Mouse (Mus musculus) retina, adult 2 months (tissue): ENCODE data around the gene Epha5.

Source experiments
- DNase-seq: peaks from one replicate; pipeline ENCODE4 v3.0.0-alpha.2; 2012; ENCODE audit warnings: low read depth, low spot score

Epha5 gene

GRCm38 (mm10) chr5:84417062-84417879 is at the start of gene Epha5:
Epha5 (minus strand) TSS chr5:84417382.
- DNase-seq, result peak; percentile 36

GRCm38 (mm10) chr5:84456216-84456615 is 39.0 kb upstream of the Epha5 start:
- DNase-seq, result no peak

- DNase-seq, result no peak
Measured at GRCm38 (mm10) chr5:84454641-84455040, 37.5 kb upstream of the Epha5 start.

GRCm38 (mm10) chr5:84453839-84454238 is 36.7 kb upstream of the Epha5 start:
- no peak for DNase-seq

GRCm38 (mm10) chr5:84440232-84440631 is 23.1 kb upstream of the Epha5 start:
- no peak for DNase-seq

- DNase-seq, result no peak
Measured at GRCm38 (mm10) chr5:84415961-84416821, 991 bp downstream of the Epha5 start.

GRCm38 (mm10) chr5:84414931-84415431 is 2.2 kb downstream of the Epha5 start:
- DNase-seq, result no peak

- DNase-seq, result no peak
Measured at GRCm38 (mm10) chr5:84413026-84413425, 4.2 kb downstream of the Epha5 start.

- DNase-seq, result no peak
Measured at GRCm38 (mm10) chr5:84408370-84408769, 8.8 kb downstream of the Epha5 start.

GRCm38 (mm10) chr5:84397085-84397484 is 20.1 kb downstream of the Epha5 start:
- DNase-seq, result no peak

GRCm38 (mm10) chr5:84365334-84365733 is 51.8 kb downstream of the Epha5 start:
- DNase-seq, result no peak

GRCm38 (mm10) chr5:84359430-84359829 is 57.8 kb downstream of the Epha5 start:
- DNase-seq, result no peak

GRCm38 (mm10) chr5:84353069-84353468 is 64.1 kb downstream of the Epha5 start:
- DNase-seq, result no peak

GRCm38 (mm10) chr5:84346728-84347499 is 70.3 kb downstream of the Epha5 start:
- no peak for DNase-seq

GRCm38 (mm10) chr5:84335834-84336465 is 81.2 kb downstream of the Epha5 start:
- no peak for DNase-seq

GRCm38 (mm10) chr5:84334481-84334880 is 82.7 kb downstream of the Epha5 start:
- DNase-seq, result no peak

GRCm38 (mm10) chr5:84331631-84332030 is 85.6 kb downstream of the Epha5 start:
- DNase-seq, result no peak

- no peak for DNase-seq
Measured at GRCm38 (mm10) chr5:84320553-84320952, 96.6 kb downstream of the Epha5 start.

- DNase-seq, result no peak
Measured at GRCm38 (mm10) chr5:84320138-84320537, 97.0 kb downstream of the Epha5 start.

GRCm38 (mm10) chr5:84318814-84319340 is 98.3 kb downstream of the Epha5 start:
- no peak for DNase-seq

- DNase-seq, result no peak
Measured at GRCm38 (mm10) chr5:84317839-84318238, 99.3 kb downstream of the Epha5 start.
